15 mouse cellular contexts compared by ENCODE assay signal in the genomic region with DNA sequence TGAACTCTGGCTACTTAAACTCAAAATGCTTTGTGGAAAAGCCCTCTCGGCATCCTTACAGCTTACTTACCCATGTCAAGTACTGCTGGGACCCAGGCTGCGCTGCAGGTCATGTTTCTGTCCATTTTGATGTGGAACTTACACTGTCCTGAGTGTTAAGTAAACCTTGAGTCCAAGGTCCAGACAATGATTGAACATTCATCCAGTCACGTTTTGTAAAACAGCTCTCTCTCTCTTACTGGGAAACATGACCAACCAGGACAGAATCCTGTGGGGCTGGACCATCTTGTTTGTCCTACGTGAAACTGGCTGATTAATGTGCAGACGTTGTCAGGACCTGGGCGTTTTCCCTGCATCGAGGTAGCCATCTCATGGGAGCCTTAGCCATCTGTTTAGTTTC. TPM values are rescaled to one million over a fixed set of nuclear protein-coding genes. Genes with fewer than 3 reads are reported as not detected.
A peak's percentile ranks its signal among the peaks of the same experiment; 100 is the strongest.
DNase-seq lines count a peak whose midpoint lies in the region; ATAC-seq and TF ChIP-seq lines count a peak whose summit lies in the region.
"Had no signal": no experiment of that assay in that cellular context is flagged by ENCODE, and none has a peak within 500 bp of the region (broad histone marks: within the 10 kb centered on the region; RNA-seq: fewer than 3 reads in every experiment).

No protein-coding gene starts in this region.

- intact Hi-C loops in gastrocnemius, postnatal 14 days (cut with DNase I; ENCODE audit: low total_unique reads) = loop anchor here (10.0 kb wide), 1 partner anchor 313 kb away; no protein-coding TSS in a partner anchor

- H3K4me2 ChIP-seq in kidney, embryonic 16.5 days (replicated peaks; ENCODE audit: low read depth, low read length) = no peak overlapping the region
- no peak overlapping the region for H3K4me2 ChIP-seq in liver, embryonic 12.5 days
- no peak overlapping the region for H3K4me2 ChIP-seq in stomach, postnatal 0 days (replicated peaks; ENCODE audit: low read depth)
- H3K4me2 ChIP-seq: forebrain, embryonic 13.5 days; heart, embryonic 12.5 days had no signal

- H3K4me3 ChIP-seq in layer of hippocampus, adult 2 months = no peak overlapping the region
- H3K4me3 ChIP-seq in kidney, embryonic 16.5 days (ENCODE audit: low read length) = no peak overlapping the region
- H3K4me3 ChIP-seq in liver, embryonic 12.5 days = no peak overlapping the region
- no peak overlapping the region for H3K4me3 ChIP-seq in stomach, postnatal 0 days (ENCODE audit: low read depth, low read length)
- H3K4me3 ChIP-seq: forebrain, embryonic 13.5 days; heart, embryonic 12.5 days had no signal

- no peak for TF ChIP-seq EP300 in stomach, postnatal 0 days (optimal IDR thresholded peaks at IDR 0.05)

- no peak for DNase-seq in layer of hippocampus, adult 2 months (ENCODE audit: low spot score in 2 of 2)
- no peak for DNase-seq in layer of hippocampus, adult 9-11 months
- peak; percentile 31 for DNase-seq in stomach, postnatal 0 days (ENCODE audit: low spot score)
- DNase-seq in gastrocnemius, postnatal 14 days = no peak
- DNase-seq: cerebellum, adult 9-10 months; heart, postnatal 36 days; lung, adult 2 months; lung, postnatal 36 days; spleen, adult 18-20 months; thymus, postnatal 14 days had no signal

- H3K27ac ChIP-seq in layer of hippocampus, adult 2 months = peak overlapping the region; percentile 89; the same call in 1 of the 2 replicates
- no peak overlapping the region for H3K27ac ChIP-seq in kidney, embryonic 16.5 days (ENCODE audit: low read length)
- H3K27ac ChIP-seq in liver, embryonic 12.5 days = no peak overlapping the region
- H3K27ac ChIP-seq in stomach, postnatal 0 days (replicated peaks) = no peak overlapping the region
- H3K27ac ChIP-seq: forebrain, embryonic 13.5 days had no signal

- TF ChIP-seq CTCF in layer of hippocampus, adult 2 months (conservative IDR thresholded peaks at IDR 0.05) = no peak
- TF ChIP-seq CTCF in stomach, postnatal 0 days (IDR thresholded peaks at IDR 0.05; ENCODE audit: low read depth) = no peak

- H3K4me1 ChIP-seq in kidney, embryonic 16.5 days (ENCODE audit: insufficient read depth, low read length) = no peaks in the 10 kb centered on the region
- H3K4me1 ChIP-seq in liver, embryonic 12.5 days = no peaks in the 10 kb centered on the region
- H3K4me1 ChIP-seq in stomach, postnatal 0 days (replicated peaks; ENCODE audit: control insufficient read depth, insufficient read depth) = no peaks in the 10 kb centered on the region

- 46% methylated on average over 7 of the region's 7 CpGs for WGBS in kidney, embryonic 16.5 days
- WGBS in liver, embryonic 12.5 days (ENCODE audit: insufficient replicate concordance) = 57% methylated on average over 7 of the region's 7 CpGs
- 41% methylated on average over 7 of the region's 7 CpGs for WGBS in stomach, postnatal 0 days

- H3K27me3 ChIP-seq in kidney, embryonic 16.5 days (ENCODE audit: insufficient read depth, low read length) = no peaks in the 10 kb centered on the region
- no peaks in the 10 kb centered on the region for H3K27me3 ChIP-seq in liver, embryonic 12.5 days (replicated peaks)
- no peaks in the 10 kb centered on the region for H3K27me3 ChIP-seq in stomach, postnatal 0 days (ENCODE audit: control insufficient read depth, insufficient read depth, low read length)
- H3K27me3 ChIP-seq: forebrain, embryonic 13.5 days; heart, embryonic 12.5 days had no signal

- H3K9me3 ChIP-seq in kidney, embryonic 16.5 days (ENCODE audit: low read length) = no peaks in the 10 kb centered on the region
- H3K9me3 ChIP-seq in liver, embryonic 12.5 days (replicated peaks) = no peaks in the 10 kb centered on the region
- no peaks in the 10 kb centered on the region for H3K9me3 ChIP-seq in stomach, postnatal 0 days (ENCODE audit: control insufficient read depth, low read length)
- H3K9me3 ChIP-seq: forebrain, embryonic 13.5 days; heart, embryonic 12.5 days had no signal

- H3K36me3 ChIP-seq in kidney, embryonic 16.5 days (ENCODE audit: insufficient read depth, low read length) = peaks cover 7% of the 10 kb centered on the region; the same call in 1 of the 2 replicates
- H3K36me3 ChIP-seq in liver, embryonic 12.5 days = no peaks in the 10 kb centered on the region
- H3K36me3 ChIP-seq in stomach, postnatal 0 days (ENCODE audit: control insufficient read depth, insufficient read depth, low read length) = peaks cover 6% of the 10 kb centered on the region

- H3K9ac ChIP-seq in kidney, embryonic 16.5 days (replicated peaks; ENCODE audit: low read length) = no peak overlapping the region
- no peak overlapping the region for H3K9ac ChIP-seq in liver, embryonic 12.5 days
- H3K9ac ChIP-seq in stomach, postnatal 0 days (ENCODE audit: low read length) = no peak overlapping the region
- H3K9ac ChIP-seq: forebrain, embryonic 13.5 days; heart, embryonic 12.5 days had no signal

- 0 out of 2 replicates have a peak, but pooled peaks have one; percentile 46 for ATAC-seq in kidney, embryonic 16.5 days (ENCODE audit: low FRiP score, low TSS enrichment)
- peak; percentile 47; the same call in 1 of the 2 replicates for ATAC-seq in liver, embryonic 12.5 days
- ATAC-seq in stomach, postnatal 0 days (ENCODE audit: low FRiP score, low TSS enrichment) = peak; percentile 71
- no peak for ATAC-seq in erythroblast, adult 5-6 weeks (replicated peaks; ENCODE audit: low FRiP score, poor library complexity, severe bottlenecking)
- ATAC-seq: forebrain, embryonic 13.5 days had no signal

RNA-seq across cellular contexts. Expression of a gene that starts 13.0 kb away (rescaled TPM):
- total RNA-seq in layer of hippocampus, adult 2 months (2021) = 10 to 100 TPM; 77.1 to 79.5 TPM
- 19.2 and 19.6 TPM in 2 replicates for polyA plus RNA-seq in kidney, embryonic 16.5 days (2015; fragmentation: Nextera tagmentation; extraction: Ambion mirVana)
- 5.5 and 5.6 TPM in 2 replicates for polyA plus RNA-seq in liver, embryonic 12.5 days (2016; fragmentation: Nextera tagmentation; extraction: Ambion mirVana)
- polyA plus RNA-seq in stomach, postnatal 0 days (2015; fragmentation: Nextera tagmentation; extraction: Ambion mirVana) = 13.1 and 14.1 TPM in 2 replicates
- 10 to 100 TPM; 15.1 to 15.8 TPM for total RNA-seq in gastrocnemius, postnatal 14 days (2021)
- 4.8 and 7.7 TPM in 2 replicates for total RNA-seq in erythroblast, adult 5-6 weeks (2015; ENCODE audit: low replicate concordance)
- total RNA-seq in erythroblast, adult 5-6 weeks (2017; ENCODE audit: low replicate concordance) = 6.3 and 8.3 TPM in 2 replicates

Comparison
In these comparisons a context has a peak if more than half of its experiments do, and no peak if none do; other contexts are left out.
1. RNA of a gene that starts 13.0 kb away (total RNA-seq): 77.1 to 79.5 TPM in layer of hippocampus, adult 2 months; 15.1 to 15.8 TPM in gastrocnemius, postnatal 14 days and 4.8 to 8.3 TPM in erythroblast, adult 5-6 weeks; every median in the first group is over 4 times any median in the second.